ENCODE assay signal across 10 mouse cellular contexts in the genomic region with DNA sequence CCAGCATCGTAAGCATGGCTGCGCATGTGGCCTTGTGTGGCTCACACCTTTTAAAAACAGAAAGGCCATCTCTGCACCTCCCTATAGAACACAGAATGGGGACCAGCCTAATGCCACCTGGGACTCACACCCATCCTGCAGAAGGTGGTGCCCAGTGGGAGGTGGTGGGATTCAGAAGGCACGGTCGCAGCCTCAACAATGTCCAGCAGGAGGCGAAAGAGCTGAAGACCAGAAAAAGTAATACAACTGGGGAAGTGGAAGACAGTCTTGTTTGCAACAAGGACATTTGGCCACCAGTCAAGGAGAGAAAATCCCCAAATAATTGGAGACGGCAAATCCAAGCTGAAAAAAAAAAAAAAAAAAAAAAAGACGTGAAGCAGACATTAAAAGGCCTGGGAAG. TPM values are rescaled to one million over a fixed set of nuclear protein-coding genes. Genes with fewer than 3 reads are reported as not detected.
DNase-seq lines count a peak whose midpoint lies in the region.
"Had no signal": no experiment of that assay in that cellular context is flagged by ENCODE, and none has a peak within 500 bp of the region (broad histone marks: within the 10 kb centered on the region; RNA-seq: fewer than 3 reads in every experiment).

No protein-coding gene starts in this region.

- DNase-seq in embryo, embryonic 11 days: peak; percentile 12
- no peak for DNase-seq in embryo, embryonic 9.5 days (ENCODE audit: extremely low spot score)
- DNase-seq in kidney, postnatal 14 days: peak; percentile 4
- DNase-seq in kidney, adult 11 months: no peak
- peak; percentile 35 for DNase-seq in 3T3-L1 (ENCODE audit: low read depth, low spot score)
- DNase-seq in ZHBTc4 (ENCODE audit: low read depth, low spot score): peak; percentile 80
- no peak for DNase-seq in urinary bladder, adult 2 months (ENCODE audit: low spot score)
- DNase-seq in urinary bladder, postnatal 14 days (ENCODE audit: low spot score): no peak
- DNase-seq: adrenal gland, postnatal 36 days; layer of hippocampus, adult 9-11 months had no signal

RNA-seq across cellular contexts. Expression of a gene that starts 35.8 kb away (rescaled TPM):
- polyA plus RNA-seq in urinary bladder, adult 2 months (2012; rRNA removed): 52.0 and 91.3 TPM in 2 replicates

Comparison
In these comparisons a context has a peak if more than half of its experiments do, and no peak if none do; other contexts are left out.
1. DNase-seq: peak in embryo, embryonic 11 days (single experiment), kidney, postnatal 14 days (single experiment), 3T3-L1 (single experiment) and ZHBTc4 (single experiment); none in embryo, embryonic 9.5 days (single experiment), kidney, adult 11 months (single experiment), urinary bladder, adult 2 months (single experiment) and urinary bladder, postnatal 14 days (single experiment).